Mouse (Mus musculus) MEL (cell line): ENCODE measurements around the gene Flnc. TPM values are rescaled to one million over a fixed set of nuclear protein-coding genes. Genes with fewer than 3 reads are reported as not detected.

Experiments used
- DNase-seq: peaks from one replicate; pipeline ENCODE4 v3.0.0; 2011; ENCODE audit warnings: low read depth, low spot score
- H3K27ac ChIP-seq: 2 replicates; pipeline ENCODE4 v1.5.1; 2012; ENCODE audit warnings: low read depth, mild to moderate bottlenecking, control low read depth, low read length, moderate library complexity; ENCODE audit not compliant: control insufficient read depth
- H3K27me3 ChIP-seq, 2 experiments: fragments of 150-350 bp in 1 of 2; sonication (generic) in 1 of 2; 2 replicates each; pipeline ENCODE4 v1.6.1; 2012; ENCODE audit warnings: low read length in 2 of 2, mild to moderate bottlenecking in 2 of 2, improper control_type of control experiment in 1 of 2, moderate library complexity in 1 of 2; ENCODE audit not compliant: insufficient read depth in 2 of 2, control insufficient read depth in 1 of 2
- H3K36me3 ChIP-seq, 2 experiments: 2 replicates each; pipeline ENCODE4 v1.6.1; 2012 to 2014; ENCODE audit warnings: low read length in 2 of 2, improper control_type of control experiment in 1 of 2, inconsistent platforms in 1 of 2, mild to moderate bottlenecking in 1 of 2; ENCODE audit not compliant: insufficient read depth in 2 of 2, control insufficient read depth in 1 of 2
- H3K4me1 ChIP-seq, 2 experiments: fragments of 150-350 bp in 1 of 2; sonication (generic) in 1 of 2; 2 replicates each; pipeline ENCODE4 v1.6.1; 2012; ENCODE audit warnings: low read length in 2 of 2, improper control_type of control experiment in 1 of 2, mild to moderate bottlenecking in 1 of 2; ENCODE audit not compliant: insufficient read depth in 2 of 2, control insufficient read depth in 1 of 2
- H3K4me3 ChIP-seq, 2 experiments: fragments of 150-350 bp in 1 of 2; sonication (generic) in 1 of 2; 2 replicates each; pipeline ENCODE4 v1.5.1; 2012; ENCODE audit warnings: low read depth in 2 of 2, low read length in 2 of 2, mild to moderate bottlenecking in 2 of 2, moderate library complexity in 2 of 2, control low read depth in 1 of 2, improper control_type of control experiment in 1 of 2; ENCODE audit not compliant: control insufficient read depth in 1 of 2, insufficient read depth in 1 of 2
- H3K79me2 ChIP-seq: 2 replicates; pipeline ENCODE4 v1.6.1; 2012; ENCODE audit warnings: mild to moderate bottlenecking, low read length, moderate library complexity; ENCODE audit not compliant: control insufficient read depth, poor library complexity, insufficient read depth
- H3K9ac ChIP-seq: 2 replicates; pipeline ENCODE4 v1.6.1; 2012; ENCODE audit warnings: low read depth, mild to moderate bottlenecking, control low read depth, low read length, moderate library complexity; ENCODE audit not compliant: control insufficient read depth, poor library complexity, severe bottlenecking
- H3K9me3 ChIP-seq: fragments of 150-350 bp; sonication (generic); replicated peaks from 2 replicates; pipeline ENCODE4 v1.6.1; 2012; ENCODE audit warnings: mild to moderate bottlenecking, low read length, improper control_type of control experiment, moderate library complexity; ENCODE audit not compliant: insufficient read depth
- HCFC1 ChIP-seq: IDR thresholded peaks from 2 replicates; pipeline ENCODE4 v1.6.1; 2012; ENCODE audit warnings: low read depth, mild to moderate bottlenecking, inconsistent platforms, low read length, improper control_type of control experiment, moderate library complexity
- KAT2A ChIP-seq: conservative IDR thresholded peaks from 2 replicates; pipeline ENCODE4 v1.6.1; 2012; ENCODE audit warnings: low read depth, low read length, improper control_type of control experiment, inconsistent platforms
- MAX ChIP-seq: IDR thresholded peaks from 2 replicates; pipeline ENCODE4 v1.6.1; 2011; ENCODE audit warnings: low read length, improper control_type of control experiment
- MAZ ChIP-seq: IDR thresholded peaks from 2 replicates; pipeline ENCODE4 v1.6.1; 2012; ENCODE audit warnings: low read depth, mild to moderate bottlenecking, inconsistent platforms, low read length, improper control_type of control experiment
- MXI1 ChIP-seq: IDR thresholded peaks from 2 replicates; pipeline ENCODE4 v1.6.1; 2011; ENCODE audit warnings: mild to moderate bottlenecking, low read depth, low read length, improper control_type of control experiment
- MYC ChIP-seq: IDR thresholded peaks from 2 replicates; pipeline ENCODE4 v1.6.1; 2011; ENCODE audit warnings: low read depth, mild to moderate bottlenecking, low read length, improper control_type of control experiment, moderate library complexity
- NELFE ChIP-seq: IDR thresholded peaks from 2 replicates; pipeline ENCODE4 v1.6.1; 2011; ENCODE audit warnings: low read depth, low read length, improper control_type of control experiment
- POLR2A ChIP-seq, 2 experiments: IDR thresholded peaks; 2 replicates each; pipeline ENCODE4 v1.6.1; 2011 to 2012; ENCODE audit warnings: low read length in 2 of 2, mild to moderate bottlenecking in 2 of 2, control low read depth in 1 of 2, improper control_type of control experiment in 1 of 2, low read depth in 1 of 2, moderate library complexity in 1 of 2; ENCODE audit not compliant: control insufficient read depth in 1 of 2, insufficient read depth in 1 of 2, poor library complexity in 1 of 2
- RCOR1 ChIP-seq: IDR thresholded peaks from 2 replicates; pipeline ENCODE4 v1.6.1; 2012; ENCODE audit warnings: low read depth, mild to moderate bottlenecking, inconsistent platforms, low read length, improper control_type of control experiment
- SIN3A ChIP-seq: IDR thresholded peaks from 2 replicates; pipeline ENCODE4 v1.6.1; 2012; ENCODE audit warnings: low read length, improper control_type of control experiment, inconsistent platforms
- TBP ChIP-seq: IDR thresholded peaks from 2 replicates; pipeline ENCODE4 v1.8.0; 2011; ENCODE audit warnings: low read depth, low read length, improper control_type of control experiment
- USF2 ChIP-seq, 2 experiments: IDR thresholded peaks; 2 replicates each; pipeline ENCODE4 v1.6.1; 2011 to 2012; ENCODE audit warnings: improper control_type of control experiment in 2 of 2, low read length in 2 of 2, borderline replicate concordance in 1 of 2, inconsistent platforms in 1 of 2, low read depth in 1 of 2, mild to moderate bottlenecking in 1 of 2; ENCODE audit not compliant: insufficient read depth in 1 of 2
- polyA plus RNA-seq, 2 experiments: library from polyadenylated mRNA; stranded (reverse) in 1 of 2; unstranded in 1 of 2; fragments of >175 nt in 1 of 2; fragments of >200 nt in 1 of 2; gene quantifications; 2 replicates each; pipeline versions ENCODE4 v1.2.1 to v1.2.4; 2012; ENCODE audit warnings: low replicate concordance in 2 of 2, low read depth in 1 of 2; ENCODE audit not compliant: insufficient read length in 2 of 2, insufficient read depth in 1 of 2, missing spikeins in 1 of 2
- total RNA-seq: library from RNA; depleted of rRNA; stranded (reverse); fragments of 300-350 nt; gene quantifications from 2 replicates; pipeline ENCODE4 v1.2.3, GENCODE M21; 2012; rRNA removed

Gene Flnc
- total RNA-seq (0.26 and 0.27 TPM in 2 replicates), polyA plus RNA-seq (under 1 TPM in 1 of 2 experiments, not detected in 1; 0.31 TPM)

- H3K9me3 ChIP-seq = no peaks in the 10 kb centered on the region
- no peak for DNase-seq
- no peak within 1 kb of the TSS for H3K27ac ChIP-seq
- no peak within 1 kb of the TSS for H3K9ac ChIP-seq
- TF ChIP-seq HCFC1 (no peak), TBP (no peak), SIN3A (no peak)
- peaks cover 0 to 3% of the 10 kb centered on the region in 2 experiments; a peak in 1 of 4 replicates for H3K36me3 ChIP-seq
- H3K79me2 ChIP-seq = no peaks in the 10 kb centered on the region
- no peak within 1 kb of the TSS for H3K4me3 ChIP-seq
- H3K4me1 ChIP-seq = peaks cover 0 to 28% of the 10 kb centered on the region in 2 experiments; a peak in 3 of 4 replicates
- H3K27me3 ChIP-seq = no peaks in the 10 kb centered on the region
These were observed at the start of gene Flnc for GRCm38 (mm10) chr6:29433038-29433803. TSS of gene Flnc (plus strand) at chr6:29433256.

GRCm38 (mm10) chr6:29388052-29388518, 45.0 kb upstream of the Flnc start, which contains the start of gene Opn1sw:
TSS of gene Opn1sw (minus strand) at chr6:29388468.
- no peaks in the 10 kb centered on the region; the same call in 1 of the 2 replicates for H3K79me2 ChIP-seq
- TF ChIP-seq MXI1 (peak; percentile 83), MAZ (peak; percentile 46; the same call in 1 of the 2 replicates), MAX (peak; percentile 64), MYC (peak; percentile 76; the same call in 1 of the 2 replicates), USF2 (IDR thresholded peaks at IDR 0.05; ENCODE audit: borderline replicate concordance in 1 of 2, insufficient read depth in 1 of 2, low read depth in 1 of 2, low read length in 2 of 2) (no peak), SIN3A (0 out of 2 replicates have a peak, but pooled peaks have one; percentile 11), RCOR1 (0 out of 2 replicates have a peak, but pooled peaks have one; percentile 13), NELFE (no peak; the same call in 1 of the 2 replicates), POLR2A (IDR thresholded peaks at IDR 0.05; ENCODE audit: control insufficient read depth in 1 of 2, insufficient read depth in 1 of 2, low read depth in 1 of 2, low read length in 2 of 2, poor library complexity in 1 of 2) (peak in 1 of 2 experiments; percentile 56; a peak in 1 of 4 replicates), KAT2A (no peak)
- TF ChIP-seq, all 39 proteins: peak for 7
- H3K4me1 ChIP-seq = peaks cover 3 to 16% of the 10 kb centered on the region in 2 experiments
- peaks cover 0 to 14% of the 10 kb centered on the region in 2 experiments; a peak in 2 of 4 replicates for H3K36me3 ChIP-seq
- H3K27me3 ChIP-seq = no peaks in the 10 kb centered on the region
- peak; percentile 92 for DNase-seq
- H3K9me3 ChIP-seq = no peaks in the 10 kb centered on the region
- H3K4me3 ChIP-seq = peak within 1 kb of the TSS; percentile 72 to 74
- H3K9ac ChIP-seq = peak within 1 kb of the TSS; percentile 72
- H3K27ac ChIP-seq = peak within 1 kb of the TSS; percentile 71
